Mouse (Mus musculus): ENCODE results near the gene Il25. TPM values are rescaled to one million over a fixed set of nuclear protein-coding genes. Genes with fewer than 3 reads are reported as not detected.

Gene Il25
- polyA plus RNA-seq, 1 experiment = not detected

- no peak overlapping the region for H3K27ac ChIP-seq (ENCODE audit: insufficient read depth, low read length)
- no peak overlapping the region for H3K4me3 ChIP-seq (ENCODE audit: insufficient read depth, low read length)
- no peaks in the 10 kb centered on the region for H3K4me1 ChIP-seq (ENCODE audit: control insufficient read depth, insufficient read depth, low read length)
- TF ChIP-seq POLR2A (IDR thresholded peaks at IDR 0.05; ENCODE audit: low read depth, low read length) (no peak), CTCF (IDR thresholded peaks at IDR 0.05; ENCODE audit: borderline replicate concordance, insufficient read depth, low read length) (no peak)
Measured at GRCm38 (mm10) chr14:54974068-54974791, 41.7 kb downstream of the Il25 start.

GRCm38 (mm10) chr14:54976633-54977032 lies 44.1 kb downstream of the Il25 start, which contains the start of gene Gm17428:
Gene Gm17428 (plus strand): TSS chr14:54976933.
- no peak for TF ChIP-seq CTCF (IDR thresholded peaks at IDR 0.05; ENCODE audit: borderline replicate concordance, insufficient read depth, low read length)
- no peak for TF ChIP-seq POLR2A (IDR thresholded peaks at IDR 0.05; ENCODE audit: low read depth, low read length)
- Histone ChIP-seq H3K4me3 (ENCODE audit: insufficient read depth, low read length) (no peak within 1 kb of the TSS), H3K4me1 (ENCODE audit: control insufficient read depth, insufficient read depth, low read length) (no peaks in the 10 kb centered on the region), H3K27ac (ENCODE audit: insufficient read depth, low read length) (no peak within 1 kb of the TSS)

DNA sequence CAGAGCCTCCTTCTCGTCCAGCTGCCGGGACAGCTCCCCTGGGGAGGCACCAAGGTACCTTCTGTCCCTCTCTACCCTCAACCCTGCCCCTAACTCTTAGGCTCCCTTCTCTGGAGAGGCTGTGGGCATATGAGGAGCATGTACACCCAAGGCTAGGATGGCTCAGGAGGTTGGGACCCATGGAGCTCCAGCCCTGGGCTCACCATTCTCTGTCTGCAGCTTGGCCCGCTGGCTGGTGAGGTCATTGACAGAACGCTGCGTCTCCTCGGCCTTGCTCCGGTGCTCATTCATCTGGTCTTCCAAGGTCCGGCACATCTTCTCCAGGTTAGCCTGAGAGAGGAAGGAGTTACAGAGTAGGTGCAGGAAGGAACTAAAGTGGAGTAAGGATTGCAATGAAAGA lies 46.2 kb downstream of the Il25 start:
- Histone ChIP-seq H3K27ac (ENCODE audit: insufficient read depth, low read length) (no peak overlapping the region), H3K4me1 (ENCODE audit: control insufficient read depth, insufficient read depth, low read length) (no peaks in the 10 kb centered on the region), H3K4me3 (ENCODE audit: insufficient read depth, low read length) (no peak overlapping the region)
- TF ChIP-seq POLR2A (IDR thresholded peaks at IDR 0.05; ENCODE audit: low read depth, low read length) (no peak), CTCF (IDR thresholded peaks at IDR 0.05; ENCODE audit: borderline replicate concordance, insufficient read depth, low read length) (no peak)

DNA sequence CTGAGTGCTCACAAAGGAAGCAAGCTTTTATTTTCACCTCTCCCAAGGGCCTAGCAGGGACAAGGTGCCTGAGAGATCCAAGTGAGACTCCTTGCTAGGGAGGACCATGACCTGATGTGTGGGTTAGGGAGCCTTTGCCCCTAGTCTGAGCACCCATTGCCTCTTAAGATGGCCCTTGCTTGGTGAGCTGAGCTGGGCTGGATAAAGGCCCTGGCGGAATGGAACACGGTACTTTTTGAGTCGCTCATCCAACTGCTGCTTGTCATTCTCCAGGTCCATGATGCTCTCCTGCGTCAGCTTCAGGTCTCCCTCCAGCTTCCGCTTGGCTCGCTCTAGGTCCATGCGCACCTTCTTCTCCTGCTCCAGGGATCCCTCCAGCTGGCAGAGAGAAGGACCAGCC lies 49.4 kb downstream of the Il25 start:
- H3K4me1 ChIP-seq (ENCODE audit: control insufficient read depth, insufficient read depth, low read length) = no peaks in the 10 kb centered on the region
- no peak for TF ChIP-seq CTCF (IDR thresholded peaks at IDR 0.05; ENCODE audit: borderline replicate concordance, insufficient read depth, low read length)
- no peak for TF ChIP-seq POLR2A (IDR thresholded peaks at IDR 0.05; ENCODE audit: low read depth, low read length)
- no peak overlapping the region for H3K27ac ChIP-seq (ENCODE audit: insufficient read depth, low read length)
- no peak overlapping the region for H3K4me3 ChIP-seq (ENCODE audit: insufficient read depth, low read length)

Other genes with a start within 250 kb of the Il25 start
- 51.6 and 58.9 TPM in 2 replicates for gene 1700123O20Rik, start 246.5 kb upstream of the Il25 start, polyA plus RNA-seq (2011; ENCODE audit: insufficient read length, low read depth, missing spikeins)
- gene Acin1, start 245.8 kb upstream of the Il25 start, polyA plus RNA-seq (2011; ENCODE audit: insufficient read length, low read depth, missing spikeins) = 184 and 243 TPM in 2 replicates
- not detected in 2 replicates for gene Gm29776, start 233.9 kb upstream of the Il25 start, polyA plus RNA-seq (2011; ENCODE audit: insufficient read length, low read depth, missing spikeins)
- not detected in 2 replicates for gene Cebpe, start 220.5 kb upstream of the Il25 start, polyA plus RNA-seq (2011; ENCODE audit: insufficient read length, low read depth, missing spikeins)
- gene Slc7a8, start 150.7 kb upstream of the Il25 start, polyA plus RNA-seq (2011; ENCODE audit: insufficient read length, low read depth, missing spikeins) = 0.47 and 2.0 TPM in 2 replicates
- not detected in 2 replicates for gene Rnf212b, start 118.6 kb upstream of the Il25 start, polyA plus RNA-seq (2011; ENCODE audit: insufficient read length, low read depth, missing spikeins)
- gene Homez, start 61.7 kb upstream of the Il25 start, polyA plus RNA-seq (2011; ENCODE audit: insufficient read length, low read depth, missing spikeins) = 5.4 and 6.9 TPM in 2 replicates
- gene Ppp1r3e, start 55.1 kb upstream of the Il25 start, polyA plus RNA-seq (2011; ENCODE audit: insufficient read length, low read depth, missing spikeins) = 8.4 and 10.9 TPM in 2 replicates
- gene Bcl2l2, start 49.3 kb upstream of the Il25 start, polyA plus RNA-seq (2011; ENCODE audit: insufficient read length, low read depth, missing spikeins) = 48.3 and 53.1 TPM in 2 replicates
- not detected in 2 replicates for gene Gm20521, start 49.3 kb upstream of the Il25 start, polyA plus RNA-seq (2011; ENCODE audit: insufficient read length, low read depth, missing spikeins)
- gene Pabpn1, start 40.2 kb upstream of the Il25 start, polyA plus RNA-seq (2011; ENCODE audit: insufficient read length, low read depth, missing spikeins) = 168 and 172 TPM in 2 replicates
- gene Slc22a17, start 19.6 kb upstream of the Il25 start, polyA plus RNA-seq (2011; ENCODE audit: insufficient read length, low read depth, missing spikeins) = 17.7 and 20.9 TPM in 2 replicates
- 17.5 and 26.9 TPM in 2 replicates for gene Efs, start 6.6 kb upstream of the Il25 start, polyA plus RNA-seq (2011; ENCODE audit: insufficient read length, low read depth, missing spikeins)
- not detected in 2 replicates for gene Cmtm5, start 3.6 kb downstream of the Il25 start, polyA plus RNA-seq (2011; ENCODE audit: insufficient read length, low read depth, missing spikeins)
- gene Myh6, start 34.2 kb downstream of the Il25 start, polyA plus RNA-seq (2011; ENCODE audit: insufficient read length, low read depth, missing spikeins) = 1.0 TPM in 1 of 2 replicates, not detected in the other
- not detected in 2 replicates for gene Gm17428, start 44.2 kb downstream of the Il25 start, polyA plus RNA-seq (2011; ENCODE audit: insufficient read length, low read depth, missing spikeins)
- gene Myh7, start 61.9 kb downstream of the Il25 start, polyA plus RNA-seq (2011; ENCODE audit: insufficient read length, low read depth, missing spikeins) = not detected in 2 replicates
- 32.8 and 37.7 TPM in 2 replicates for gene Ngdn, start 82.8 kb downstream of the Il25 start, polyA plus RNA-seq (2011; ENCODE audit: insufficient read length, low read depth, missing spikeins)
- gene Zfhx2, start 159.6 kb downstream of the Il25 start, polyA plus RNA-seq (2011; ENCODE audit: insufficient read length, low read depth, missing spikeins) = 1.9 and 3.5 TPM in 2 replicates
- 13.1 and 17.1 TPM in 2 replicates for gene Thtpa, start 162.1 kb downstream of the Il25 start, polyA plus RNA-seq (2011; ENCODE audit: insufficient read length, low read depth, missing spikeins)
- 6.7 and 10.0 TPM in 2 replicates for gene Ap1g2, start 173.9 kb downstream of the Il25 start, polyA plus RNA-seq (2011; ENCODE audit: insufficient read length, low read depth, missing spikeins)
- gene Jph4, start 184.2 kb downstream of the Il25 start, polyA plus RNA-seq (2011; ENCODE audit: insufficient read length, low read depth, missing spikeins) = 0.73 and 1.6 TPM in 2 replicates